Mouse (Mus musculus) hindbrain, embryonic 14.5 days (tissue): ENCODE measurements at regions not wholly inside any gene's neighbourhood (a gene's known extent, or its start where the extent isn't known, plus 50 kb on each side); places are given as distances from the start of the nearest gene placed in this dataset.

Experiments
- ATAC-seq: fragments of 200-750 bp; cut with Nextera tagmentation; 2 replicates; pipeline ENCODE4 v1.8.0; 2017; ENCODE audit warnings: moderate number of reproducible peaks, mild to moderate bottlenecking, moderate TSS enrichment, moderate library complexity; ENCODE audit not compliant: low FRiP score
- DNase-seq: peaks from one replicate; pipeline ENCODE4 v3.0.0-alpha.2; 2015; ENCODE audit warnings: low spot score
- H3K27ac ChIP-seq: fragments of 300-500 bp; sonication (generic); 2 replicates; pipeline ENCODE4 v1.5.1; 2014; ENCODE audit warnings: mild to moderate bottlenecking, moderate library complexity
- H3K27me3 ChIP-seq: fragments of 300-500 bp; sonication (generic); 2 replicates; pipeline ENCODE4 v1.6.1; 2014; ENCODE audit warnings: mild to moderate bottlenecking, low read length, mixed read lengths; ENCODE audit not compliant: control insufficient read depth, insufficient read depth
- H3K36me3 ChIP-seq: fragments of 300-500 bp; sonication (generic); replicated peaks from 2 replicates; pipeline ENCODE4 v1.6.1; 2014; ENCODE audit not compliant: control insufficient read depth, insufficient read depth
- H3K4me1 ChIP-seq: fragments of 300-500 bp; sonication (generic); replicated peaks from 2 replicates; pipeline ENCODE4 v1.6.1; 2014; ENCODE audit warnings: antibody characterized with exemption, low read length, mixed read lengths; ENCODE audit not compliant: control insufficient read depth, insufficient read depth
- H3K4me2 ChIP-seq: fragments of 300-500 bp; sonication (generic); replicated peaks from 2 replicates; pipeline ENCODE4 v1.6.1; 2014; ENCODE audit warnings: mild to moderate bottlenecking, moderate library complexity
- H3K4me3 ChIP-seq: fragments of 300-500 bp; sonication (generic); replicated peaks from 2 replicates; pipeline ENCODE4 v1.5.1; 2014; ENCODE audit warnings: mild to moderate bottlenecking, low read length
- H3K9ac ChIP-seq: fragments of 300-500 bp; sonication (generic); 2 replicates; pipeline ENCODE4 v1.6.1; 2014
- H3K9me3 ChIP-seq: fragments of 300-500 bp; sonication (generic); 2 replicates; pipeline ENCODE4 v1.6.1; 2016; ENCODE audit warnings: low read length; ENCODE audit not compliant: control insufficient read depth
- WGBS: fragments of 180-500 bp; shearing (Covaris S2); extraction: QIAGEN DNeasy Blood & Tissue Kit; methylation state at CpG from one replicate; pipeline ENCODE4 v1.1.7; 2014; 5-methylcytosine and 5-hydroxymethylcytosine counted together

GRCm38 (mm10) chr12:25232358-25233026 is 135.6 kb upstream of the Id2 start:
- no peak overlapping the region for H3K4me3 ChIP-seq
- H3K27ac ChIP-seq, result no peak overlapping the region
- no peak overlapping the region for H3K9ac ChIP-seq
- no peaks in the 10 kb centered on the region for H3K9me3 ChIP-seq
- DNase-seq (no peak), ATAC-seq (no peak)
- no peaks in the 10 kb centered on the region for H3K27me3 ChIP-seq
- 85% methylated on average over 5 of the region's 5 CpGs for WGBS
- no peaks in the 10 kb centered on the region for H3K4me1 ChIP-seq
- H3K4me2 ChIP-seq, result no peak overlapping the region
- no peaks in the 10 kb centered on the region for H3K36me3 ChIP-seq

GRCm38 (mm10) chr12:25228708-25229107 is 131.8 kb upstream of the Id2 start:
- no peak for ATAC-seq
- Histone ChIP-seq H3K4me1 (no peaks in the 10 kb centered on the region), H3K4me3 (no peak overlapping the region), H3K27me3 (no peaks in the 10 kb centered on the region), H3K4me2 (no peak overlapping the region), H3K9me3 (no peaks in the 10 kb centered on the region), H3K9ac (no peak overlapping the region), H3K36me3 (no peaks in the 10 kb centered on the region), H3K27ac (no peak overlapping the region)
- 89% methylated on average over 2 of the region's 2 CpGs for WGBS
- no peak for DNase-seq

- Histone ChIP-seq H3K27me3 (no peaks in the 10 kb centered on the region), H3K4me1 (no peaks in the 10 kb centered on the region), H3K27ac (no peak overlapping the region), H3K4me3 (no peak overlapping the region), H3K9me3 (no peaks in the 10 kb centered on the region), H3K4me2 (no peak overlapping the region), H3K36me3 (no peaks in the 10 kb centered on the region), H3K9ac (no peak overlapping the region)
- 95% methylated on average over 4 of the region's 4 CpGs for WGBS
- ATAC-seq (no peak), DNase-seq (no peak)
These were observed 130.8 kb upstream of the Id2 start for GRCm38 (mm10) chr12:25227736-25228135.

DNA sequence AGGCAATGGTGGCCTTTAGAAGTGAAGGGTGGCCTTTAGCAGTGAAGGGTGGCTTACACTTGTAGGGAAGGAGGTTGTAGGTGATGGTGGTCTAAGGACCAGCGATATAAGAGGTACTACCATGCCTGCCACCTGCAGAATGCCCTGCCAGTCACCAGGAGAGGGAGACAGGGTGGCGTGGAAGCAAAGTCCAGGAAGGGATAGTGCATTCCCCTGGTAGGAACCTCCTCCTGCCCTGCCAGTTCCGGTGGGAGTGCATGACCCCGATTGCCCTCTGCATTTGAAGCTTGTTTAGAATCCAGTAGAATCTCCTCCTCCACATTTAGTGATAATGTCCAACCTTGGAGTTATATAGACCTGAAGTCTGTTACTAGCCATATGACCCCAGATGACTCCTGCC is 127.7 kb upstream of the Id2 start:
- ATAC-seq (no peak), DNase-seq (no peak)
- Histone ChIP-seq H3K9me3 (no peaks in the 10 kb centered on the region), H3K4me3 (no peak overlapping the region), H3K36me3 (no peaks in the 10 kb centered on the region), H3K4me1 (no peaks in the 10 kb centered on the region), H3K4me2 (no peak overlapping the region), H3K27me3 (no peaks in the 10 kb centered on the region), H3K9ac (no peak overlapping the region), H3K27ac (no peak overlapping the region)
- WGBS, result 87% methylated on average over 4 of the region's 4 CpGs

DNA sequence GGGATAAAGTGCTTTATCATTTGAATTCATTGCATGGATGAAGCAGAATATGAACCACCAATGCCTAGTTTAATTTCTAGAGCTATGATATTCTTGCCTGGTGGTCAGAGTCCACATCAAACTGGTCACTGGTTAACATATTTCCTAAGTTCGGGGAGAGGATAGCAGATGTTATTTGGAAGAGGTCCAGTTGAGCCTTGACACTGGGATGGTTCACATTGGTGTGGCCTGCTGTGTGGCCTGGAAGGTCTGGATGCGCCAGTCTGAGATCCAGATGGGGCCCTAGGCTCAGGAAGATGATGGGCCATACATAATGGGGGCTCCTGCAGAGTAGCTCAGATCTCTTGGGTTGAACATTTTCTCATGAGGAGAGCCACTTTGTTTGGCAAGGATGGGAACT is 127.3 kb upstream of the Id2 start:
- H3K9me3 ChIP-seq, result no peaks in the 10 kb centered on the region
- no peaks in the 10 kb centered on the region for H3K27me3 ChIP-seq
- no peaks in the 10 kb centered on the region for H3K36me3 ChIP-seq
- no peaks in the 10 kb centered on the region for H3K4me1 ChIP-seq
- H3K4me2 ChIP-seq, result no peak overlapping the region
- H3K27ac ChIP-seq, result no peak overlapping the region
- WGBS, result 88% methylated on average over 2 of the region's 2 CpGs
- H3K4me3 ChIP-seq, result no peak overlapping the region
- no peak overlapping the region for H3K9ac ChIP-seq
- no peak for DNase-seq
- no peak for ATAC-seq

DNA sequence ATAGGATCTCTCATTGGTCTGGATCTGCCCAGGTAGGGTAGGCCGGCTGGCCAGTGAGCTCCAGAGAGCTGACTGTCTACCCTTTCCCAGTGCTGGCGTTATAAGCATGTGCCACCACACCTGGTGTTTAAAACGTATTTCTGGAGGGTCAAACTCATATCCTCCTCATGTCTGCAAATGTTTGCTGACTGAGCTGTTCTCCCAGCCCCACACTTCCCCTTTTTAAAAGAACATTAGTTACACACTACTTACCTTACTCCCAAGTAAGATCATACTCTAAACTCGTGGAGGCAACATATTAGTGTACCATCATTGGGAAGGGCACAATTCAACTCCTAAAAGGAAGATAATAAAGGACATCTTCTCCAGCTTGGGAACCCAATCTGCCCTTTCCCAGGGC is 126.6 kb upstream of the Id2 start:
- H3K9ac ChIP-seq, result no peak overlapping the region
- H3K4me2 ChIP-seq, result no peak overlapping the region
- ATAC-seq (no peak), DNase-seq (no peak)
- no peaks in the 10 kb centered on the region for H3K9me3 ChIP-seq
- H3K4me3 ChIP-seq, result no peak overlapping the region
- H3K36me3 ChIP-seq, result no peaks in the 10 kb centered on the region
- H3K4me1 ChIP-seq, result no peaks in the 10 kb centered on the region
- H3K27ac ChIP-seq, result no peak overlapping the region
- WGBS, result 91% methylated on average over 4 of the region's 4 CpGs
- H3K27me3 ChIP-seq, result no peaks in the 10 kb centered on the region

GRCm38 (mm10) chr12:25220780-25221106 is 123.8 kb upstream of the Id2 start:
- Histone ChIP-seq H3K4me3 (no peak overlapping the region), H3K4me2 (no peak overlapping the region), H3K9ac (no peak overlapping the region), H3K9me3 (no peaks in the 10 kb centered on the region), H3K36me3 (no peaks in the 10 kb centered on the region), H3K27me3 (no peaks in the 10 kb centered on the region), H3K4me1 (no peaks in the 10 kb centered on the region), H3K27ac (no peak overlapping the region)
- no peak for ATAC-seq
- DNase-seq, result no peak
- WGBS, result 25% methylated on average over 4 of the region's 4 CpGs

DNA sequence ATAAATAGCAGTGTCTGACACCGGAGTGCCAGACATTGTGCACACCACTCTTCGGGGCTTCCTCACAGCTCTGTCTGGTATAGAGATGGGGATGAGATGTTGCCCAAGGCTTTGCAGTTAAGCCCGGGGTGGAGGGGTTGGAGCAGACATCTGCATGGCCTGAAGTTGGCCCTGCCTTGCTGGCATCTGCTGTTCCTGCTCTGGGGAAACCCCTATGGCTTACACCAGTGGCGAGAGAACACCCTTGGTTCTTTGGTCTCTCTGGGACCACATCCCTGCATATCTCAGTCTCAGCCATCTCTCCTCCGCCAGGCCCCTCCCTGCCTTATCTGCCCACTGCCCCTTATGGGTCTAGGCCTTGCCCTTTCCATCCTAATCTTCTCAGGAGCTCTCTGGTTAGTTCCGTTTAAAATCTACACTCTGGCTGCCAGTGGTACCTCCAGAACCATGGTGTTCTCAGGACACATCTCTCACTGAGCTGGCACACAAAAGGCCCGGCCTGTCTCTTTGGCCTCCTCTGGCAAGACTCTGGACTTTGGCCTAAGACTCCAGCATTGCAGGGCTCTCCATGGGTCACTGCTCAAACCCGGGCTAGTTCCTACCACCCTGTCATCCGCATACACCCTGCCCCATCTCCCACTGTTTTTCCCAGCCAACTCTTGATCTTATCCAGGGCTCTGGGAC is 123.3 kb upstream of the Id2 start:
- no peak overlapping the region for H3K4me3 ChIP-seq
- H3K27ac ChIP-seq, result no peak overlapping the region
- ATAC-seq (no peak; the same call in 1 of the 2 replicates), DNase-seq (no peak)
- H3K9ac ChIP-seq, result no peak overlapping the region
- no peaks in the 10 kb centered on the region for H3K9me3 ChIP-seq
- H3K4me1 ChIP-seq, result no peaks in the 10 kb centered on the region
- WGBS, result 71% methylated on average over 9 of the region's 9 CpGs
- H3K36me3 ChIP-seq, result no peaks in the 10 kb centered on the region
- H3K4me2 ChIP-seq, result no peak overlapping the region
- no peaks in the 10 kb centered on the region for H3K27me3 ChIP-seq

DNA sequence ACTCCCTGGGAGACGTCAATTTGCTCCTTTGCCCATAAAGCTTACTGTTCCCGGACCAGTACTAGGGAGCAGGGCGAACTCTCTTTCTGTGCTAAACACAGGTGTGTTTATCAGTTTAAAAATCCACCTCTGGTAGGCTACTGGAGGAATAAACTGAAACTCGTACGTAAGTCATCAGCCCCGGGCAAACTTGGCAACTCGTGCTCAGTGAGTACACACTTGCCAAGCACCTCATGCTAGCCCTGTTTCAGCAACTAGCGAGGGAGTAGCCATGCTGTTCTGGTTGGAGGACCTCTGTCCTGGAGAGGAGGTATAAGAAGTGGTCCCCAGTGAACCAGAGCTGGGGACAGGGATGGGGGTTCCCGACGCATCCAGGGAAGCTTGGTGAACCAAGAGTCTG is 122.6 kb upstream of the Id2 start:
- no peaks in the 10 kb centered on the region for H3K27me3 ChIP-seq
- no peaks in the 10 kb centered on the region for H3K36me3 ChIP-seq
- 84% methylated on average over 10 of the region's 10 CpGs for WGBS
- H3K4me3 ChIP-seq, result no peak overlapping the region
- H3K27ac ChIP-seq, result no peak overlapping the region
- no peaks in the 10 kb centered on the region for H3K9me3 ChIP-seq
- H3K4me2 ChIP-seq, result no peak overlapping the region
- DNase-seq, result no peak
- ATAC-seq, result no peak
- no peaks in the 10 kb centered on the region for H3K4me1 ChIP-seq
- no peak overlapping the region for H3K9ac ChIP-seq
